Mouse (Mus musculus): ENCODE results near the gene Olfr1450. TPM values are rescaled to one million over a fixed set of nuclear protein-coding genes. Genes with fewer than 3 reads are reported as not detected.
"Not testable (repeated sequence)": the region's sequence is repeated elsewhere in the genome, so short reads cannot be mapped to it uniquely, and the experiment has no call there.

Olfr1450 gene
- not detected in 2 replicates for polyA plus RNA-seq (2012; rRNA removed)

DNA sequence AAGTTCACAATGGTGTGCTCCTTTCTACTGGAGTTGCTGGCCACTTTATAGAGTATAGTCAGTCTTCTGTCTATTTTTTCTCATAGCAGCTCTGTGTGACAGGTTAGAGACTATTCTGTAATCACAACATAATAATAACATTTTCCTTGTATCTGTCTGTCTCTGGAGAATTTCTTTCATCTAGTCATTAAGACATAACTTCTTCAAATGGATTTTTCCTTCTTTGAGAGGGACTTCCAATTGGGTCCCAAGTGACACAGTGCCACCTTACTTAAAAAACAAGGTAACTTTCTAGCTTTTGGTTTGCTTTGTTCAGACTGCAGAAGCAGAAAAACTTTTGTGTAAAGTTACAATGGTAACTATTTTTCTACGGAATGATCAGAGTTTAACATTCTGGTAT lies at the start of gene Olfr1450:
Gene Olfr1450, plus strand, starts transcription at position 301 of the 400 bp plus-strand sequence.
- H3K4me3 ChIP-seq (ENCODE audit: insufficient read depth, low read depth, low read length), result no peak within 1 kb of the TSS
- DNase-seq, result no peak
- no peaks in the 10 kb centered on the region for H3K27me3 ChIP-seq (replicated peaks; ENCODE audit: control insufficient read depth, insufficient read depth, low read length)
- H3K27ac ChIP-seq (ENCODE audit: insufficient read depth, low read depth, low read length), result no peak within 1 kb of the TSS
- TF ChIP-seq POLR2A (IDR thresholded peaks at IDR 0.05; ENCODE audit: low read depth, low read length), result no peak
- TF ChIP-seq CTCF (conservative IDR thresholded peaks at IDR 0.05; ENCODE audit: insufficient read depth, insufficient read length, low read depth, low read length), result no peak
- H3K36me3 ChIP-seq (ENCODE audit: control insufficient read depth, insufficient read depth, low read length), result no peaks in the 10 kb centered on the region
- WGBS, result 85% methylated on average over 1 of the region's 1 CpGs
- no peaks in the 10 kb centered on the region for H3K4me1 ChIP-seq (ENCODE audit: control insufficient read depth, insufficient read depth, low read length)

DNA sequence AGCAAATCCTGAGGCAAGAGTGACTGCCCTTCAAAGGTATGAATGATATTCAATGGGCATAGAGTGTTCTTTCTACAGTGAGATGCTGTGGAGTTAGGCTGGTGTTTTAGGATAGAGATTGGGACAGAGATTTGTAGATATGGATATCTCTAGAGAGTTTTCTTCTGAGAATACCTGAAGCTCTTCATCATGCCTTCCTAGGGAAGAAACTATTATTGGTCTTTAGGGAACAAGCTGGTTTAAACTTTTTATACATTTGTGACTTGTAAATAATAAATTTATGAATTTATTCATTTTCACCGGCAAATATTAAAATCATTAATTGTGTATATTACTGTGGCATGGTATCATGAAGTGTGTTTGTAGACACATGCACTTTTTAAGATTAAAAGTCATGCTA lies 46.4 kb upstream of the Olfr1450 start, which contains the start of gene Olfr1447:
Gene Olfr1447, minus strand, starts transcription at position 101 of the 400 bp plus-strand sequence.
- no peaks in the 10 kb centered on the region for H3K4me1 ChIP-seq (ENCODE audit: control insufficient read depth, insufficient read depth, low read length)
- H3K27ac ChIP-seq (ENCODE audit: insufficient read depth, low read depth, low read length), result no peak within 1 kb of the TSS
- H3K4me3 ChIP-seq (ENCODE audit: insufficient read depth, low read depth, low read length), result no peak within 1 kb of the TSS
- TF ChIP-seq CTCF (conservative IDR thresholded peaks at IDR 0.05; ENCODE audit: insufficient read depth, insufficient read length, low read depth, low read length) (no peak), POLR2A (IDR thresholded peaks at IDR 0.05; ENCODE audit: low read depth, low read length) (no peak)
- H3K27me3 ChIP-seq (replicated peaks; ENCODE audit: control insufficient read depth, insufficient read depth, low read length), result no peaks in the 10 kb centered on the region
- no peaks in the 10 kb centered on the region for H3K36me3 ChIP-seq (ENCODE audit: control insufficient read depth, insufficient read depth, low read length)
- DNase-seq, result no peak
- WGBS, result 90% methylated on average over 1 of the region's 1 CpGs

DNA sequence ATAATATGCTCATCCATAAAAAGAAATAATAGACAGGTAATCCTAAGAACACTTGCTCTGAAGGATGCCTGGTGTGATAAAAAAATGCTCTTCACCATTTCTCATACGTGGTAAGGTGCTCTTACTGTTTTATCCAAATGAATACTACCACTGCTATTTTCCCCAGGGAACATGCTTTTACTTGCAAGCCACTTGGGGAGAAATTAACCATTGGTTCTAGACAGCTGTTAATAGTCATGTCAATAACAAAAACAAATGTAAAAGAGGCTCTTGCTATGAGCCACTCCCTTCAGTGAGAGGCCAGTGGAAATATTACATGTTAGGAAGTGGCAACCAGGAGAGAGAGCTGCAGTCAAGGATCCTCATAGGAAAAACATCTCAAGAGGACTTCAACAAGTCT lies 25.7 kb upstream of the Olfr1450 start, which contains the start of gene Olfr1448:
Gene Olfr1448, minus strand, starts transcription at position 101 of the 400 bp plus-strand sequence.
- Histone ChIP-seq H3K27me3 (replicated peaks; ENCODE audit: control insufficient read depth, insufficient read depth, low read length) (no peaks in the 10 kb centered on the region), H3K36me3 (ENCODE audit: control insufficient read depth, insufficient read depth, low read length) (no peaks in the 10 kb centered on the region), H3K4me3 (ENCODE audit: insufficient read depth, low read depth, low read length) (no peak within 1 kb of the TSS), H3K4me1 (ENCODE audit: control insufficient read depth, insufficient read depth, low read length) (no peaks in the 10 kb centered on the region), H3K27ac (ENCODE audit: insufficient read depth, low read depth, low read length) (no peak within 1 kb of the TSS)
- 65% methylated on average over 1 of the region's 1 CpGs for WGBS
- no peak for TF ChIP-seq CTCF (conservative IDR thresholded peaks at IDR 0.05; ENCODE audit: insufficient read depth, insufficient read length, low read depth, low read length)
- no peak for TF ChIP-seq POLR2A (IDR thresholded peaks at IDR 0.05; ENCODE audit: low read depth, low read length)
- no peak for DNase-seq

DNA sequence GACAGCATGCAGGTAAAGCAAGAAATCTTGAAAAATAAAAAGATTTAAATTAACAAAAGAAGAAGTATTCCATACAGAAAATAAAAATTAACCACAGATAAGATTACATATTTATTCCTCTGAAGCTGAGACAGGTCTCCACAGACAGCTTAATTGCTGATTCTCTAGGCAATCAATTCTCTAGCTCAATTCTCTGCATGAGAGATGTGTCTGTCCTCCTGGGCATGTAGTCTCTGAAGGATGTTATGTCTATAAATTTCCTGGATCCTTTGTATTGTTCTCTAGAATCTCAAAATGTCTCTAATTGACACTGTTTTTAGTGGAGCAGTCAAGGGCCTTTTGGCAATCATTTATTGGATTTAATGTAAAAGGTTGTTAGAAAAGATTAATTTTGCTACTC lies 19.5 kb upstream of the Olfr1450 start, which contains the start of gene Olfr1449:
Gene Olfr1449, plus strand, starts transcription at position 301 of the 400 bp plus-strand sequence.
- TF ChIP-seq CTCF (conservative IDR thresholded peaks at IDR 0.05; ENCODE audit: insufficient read depth, insufficient read length, low read depth, low read length) (no peak), POLR2A (IDR thresholded peaks at IDR 0.05; ENCODE audit: low read depth, low read length) (no peak)
- DNase-seq, result no peak
- no peaks in the 10 kb centered on the region for H3K27me3 ChIP-seq (replicated peaks; ENCODE audit: control insufficient read depth, insufficient read depth, low read length)
- no peak within 1 kb of the TSS for H3K27ac ChIP-seq (ENCODE audit: insufficient read depth, low read depth, low read length)
- H3K4me1 ChIP-seq (ENCODE audit: control insufficient read depth, insufficient read depth, low read length), result no peaks in the 10 kb centered on the region
- H3K36me3 ChIP-seq (ENCODE audit: control insufficient read depth, insufficient read depth, low read length), result no peaks in the 10 kb centered on the region
- H3K4me3 ChIP-seq (ENCODE audit: insufficient read depth, low read depth, low read length), result no peak within 1 kb of the TSS

DNA sequence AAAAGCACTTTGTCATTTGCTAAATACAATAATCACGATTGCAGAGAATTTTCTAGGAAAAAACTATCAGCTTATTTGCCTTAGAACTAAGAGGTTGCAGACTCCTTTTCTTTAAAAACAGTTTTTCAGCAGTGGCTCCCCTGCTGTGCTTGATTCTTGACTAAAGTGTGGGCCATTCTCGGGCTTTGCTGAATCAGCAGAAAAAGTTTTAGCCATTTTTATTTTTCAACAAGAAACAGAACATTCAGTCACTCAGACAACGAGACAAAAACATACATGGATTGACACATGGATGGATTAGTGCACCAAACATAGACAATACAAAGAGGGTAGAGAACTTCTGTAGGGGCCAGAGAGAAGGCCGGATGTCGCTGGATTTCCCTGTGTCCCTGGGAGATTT lies 20.0 kb downstream of the Olfr1450 start:
- H3K36me3 ChIP-seq (ENCODE audit: control insufficient read depth, insufficient read depth, low read length); H3K27me3 ChIP-seq (replicated peaks; ENCODE audit: control insufficient read depth, insufficient read depth, low read length): not testable (repeated sequence)
- WGBS, result 83% methylated on average over 5 of the region's 5 CpGs

DNA sequence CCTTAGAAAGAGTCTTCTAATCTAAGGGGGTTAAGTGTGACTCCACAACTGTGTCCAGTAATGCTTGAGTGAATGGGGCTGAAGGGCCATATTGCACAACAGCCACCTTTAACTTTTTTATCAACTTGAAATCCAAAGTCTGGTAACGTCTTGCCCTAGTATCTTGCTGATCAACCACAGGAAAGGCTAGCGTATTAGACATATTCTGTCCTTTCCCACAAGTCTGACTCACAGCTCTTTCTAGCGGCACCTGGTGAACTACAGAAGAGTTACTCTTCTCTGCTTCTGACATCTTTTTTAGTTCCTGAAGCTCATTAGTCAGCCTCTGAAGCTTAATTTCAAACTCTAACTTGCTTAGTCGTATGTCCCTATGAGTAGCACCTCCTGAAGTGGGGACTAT lies 42.3 kb downstream of the Olfr1450 start:
- not testable (repeated sequence) for H3K27me3 ChIP-seq (replicated peaks; ENCODE audit: control insufficient read depth, insufficient read depth, low read length); H3K4me3 ChIP-seq (ENCODE audit: insufficient read depth, low read depth, low read length); H3K36me3 ChIP-seq (ENCODE audit: control insufficient read depth, insufficient read depth, low read length); H3K27ac ChIP-seq (ENCODE audit: insufficient read depth, low read depth, low read length); H3K4me1 ChIP-seq (ENCODE audit: control insufficient read depth, insufficient read depth, low read length); DNase-seq
- 92% methylated on average over 4 of the region's 4 CpGs for WGBS

More for the DNA sequence above, 20.0 kb downstream of the Olfr1450 start:
- not testable (repeated sequence) for H3K4me3 ChIP-seq (ENCODE audit: insufficient read depth, low read depth, low read length); H3K27ac ChIP-seq (ENCODE audit: insufficient read depth, low read depth, low read length); DNase-seq; H3K4me1 ChIP-seq (ENCODE audit: control insufficient read depth, insufficient read depth, low read length)

DNA sequence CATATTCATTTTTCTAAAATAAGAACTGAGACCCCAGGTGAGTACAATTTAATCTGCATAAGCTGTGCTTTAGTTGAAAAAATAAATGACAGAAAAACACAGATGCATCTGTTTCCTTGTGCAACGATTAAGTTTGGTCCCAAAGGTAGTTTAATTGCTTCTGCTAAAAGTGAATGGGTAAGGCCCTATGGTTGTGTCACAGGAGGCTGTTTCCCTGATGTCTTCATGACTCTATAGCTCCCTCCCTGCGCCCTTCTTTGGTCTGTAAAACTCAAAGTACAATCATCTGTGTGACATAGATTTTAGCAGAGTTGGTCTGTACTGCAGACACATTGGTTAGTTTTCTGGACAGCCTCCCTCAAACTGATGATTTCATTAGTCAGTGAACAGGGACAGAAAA lies 44.7 kb downstream of the Olfr1450 start, which contains the start of gene Olfr1451:
Gene Olfr1451, plus strand, starts transcription at position 301 of the 400 bp plus-strand sequence.
- no peak for DNase-seq
- TF ChIP-seq CTCF (conservative IDR thresholded peaks at IDR 0.05; ENCODE audit: insufficient read depth, insufficient read length, low read depth, low read length) (no peak), POLR2A (IDR thresholded peaks at IDR 0.05; ENCODE audit: low read depth, low read length) (no peak)
- Histone ChIP-seq H3K36me3 (ENCODE audit: control insufficient read depth, insufficient read depth, low read length) (no peaks in the 10 kb centered on the region), H3K27me3 (replicated peaks; ENCODE audit: control insufficient read depth, insufficient read depth, low read length) (no peaks in the 10 kb centered on the region), H3K4me1 (ENCODE audit: control insufficient read depth, insufficient read depth, low read length) (no peaks in the 10 kb centered on the region), H3K4me3 (ENCODE audit: insufficient read depth, low read depth, low read length) (no peak within 1 kb of the TSS), H3K27ac (ENCODE audit: insufficient read depth, low read depth, low read length) (no peak within 1 kb of the TSS)
- 74% methylated on average over 2 of the region's 2 CpGs for WGBS

Other genes starting within 250 kb of the Olfr1450 start
- 2.9 and 3.6 TPM in 2 replicates for gene Cntf, start 184.6 kb upstream of the Olfr1450 start, polyA plus RNA-seq (2012; rRNA removed)
- gene Zfp91, start 154.1 kb upstream of the Olfr1450 start, polyA plus RNA-seq (2012; rRNA removed), result 15.7 and 17.7 TPM in 2 replicates
- gene Lpxn, start 154.1 kb upstream of the Olfr1450 start, polyA plus RNA-seq (2012; rRNA removed), result 1.8 and 3.2 TPM in 2 replicates
- gene Gm5244, start 103.6 kb upstream of the Olfr1450 start, polyA plus RNA-seq (2012; rRNA removed), result not detected in 2 replicates
- gene Olfr1444, start 93.0 kb upstream of the Olfr1450 start, polyA plus RNA-seq (2012; rRNA removed), result not detected in 2 replicates
- not detected in 2 replicates for gene Olfr1445, start 66.4 kb upstream of the Olfr1450 start, polyA plus RNA-seq (2012; rRNA removed)
- gene Olfr1446, start 56.7 kb upstream of the Olfr1450 start, polyA plus RNA-seq (2012; rRNA removed), result not detected in 2 replicates
- not detected in 2 replicates for gene Olfr1447, start 46.5 kb upstream of the Olfr1450 start, polyA plus RNA-seq (2012; rRNA removed)
- not detected in 2 replicates for gene Olfr1448, start 25.8 kb upstream of the Olfr1450 start, polyA plus RNA-seq (2012; rRNA removed)
- gene Olfr1449, start 19.4 kb upstream of the Olfr1450 start, polyA plus RNA-seq (2012; rRNA removed), result not detected in 2 replicates
- gene Olfr1451, start 44.8 kb downstream of the Olfr1450 start, polyA plus RNA-seq (2012; rRNA removed), result not detected in 2 replicates
- gene Olfr1453, start 78.1 kb downstream of the Olfr1450 start, polyA plus RNA-seq (2012; rRNA removed), result not detected in 2 replicates
- not detected in 2 replicates for gene Olfr1454, start 110.4 kb downstream of the Olfr1450 start, polyA plus RNA-seq (2012; rRNA removed)
- gene Olfr1457, start 147.6 kb downstream of the Olfr1450 start, polyA plus RNA-seq (2012; rRNA removed), result not detected in 2 replicates
- gene Olfr1458, start 156.5 kb downstream of the Olfr1450 start, polyA plus RNA-seq (2012; rRNA removed), result not detected in 2 replicates
- gene Olfr1459, start 199.3 kb downstream of the Olfr1450 start, polyA plus RNA-seq (2012; rRNA removed), result not detected in 2 replicates
- gene Olfr1461, start 212.7 kb downstream of the Olfr1450 start, polyA plus RNA-seq (2012; rRNA removed), result not detected in 2 replicates
- not detected in 2 replicates for gene Olfr1462, start 235.5 kb downstream of the Olfr1450 start, polyA plus RNA-seq (2012; rRNA removed)

All from kidney, adult 2 months (tissue).